Mouse (Mus musculus) midbrain, postnatal 0 days (tissue): ENCODE measurements around the gene Chil1. TPM values are rescaled to one million over a fixed set of nuclear protein-coding genes. Genes with fewer than 3 reads are reported as not detected.
A peak's percentile ranks its signal among the peaks of the same experiment; 100 is the strongest.

ENCODE experiments used
- ATAC-seq: fragments of 200-750 bp; cut with Nextera tagmentation; 2 replicates; pipeline ENCODE4 v1.8.0; 2017; ENCODE audit warnings: moderate number of reproducible peaks, mild to moderate bottlenecking, moderate TSS enrichment, moderate library complexity; ENCODE audit not compliant: low FRiP score
- DNase-seq: peaks from one replicate; pipeline ENCODE4 v3.0.0-alpha.2; 2015; ENCODE audit warnings: low spot score
- H3K27ac ChIP-seq: fragments of 300-500 bp; sonication (generic); 2 replicates; pipeline ENCODE4 v1.5.1; 2014; ENCODE audit warnings: low read depth, mild to moderate bottlenecking, low read length, mixed read lengths
- H3K27me3 ChIP-seq: fragments of 300-500 bp; sonication (generic); 2 replicates; pipeline ENCODE4 v1.6.1; 2014; ENCODE audit warnings: low read length, control low read depth, mixed read lengths; ENCODE audit not compliant: insufficient read depth
- H3K36me3 ChIP-seq: fragments of 300-500 bp; sonication (generic); 2 replicates; pipeline ENCODE4 v1.6.1; 2014; ENCODE audit warnings: low read length, control low read depth, mixed read lengths; ENCODE audit not compliant: insufficient read depth
- H3K4me1 ChIP-seq: fragments of 300-500 bp; sonication (generic); 2 replicates; pipeline ENCODE4 v1.6.1; 2014; ENCODE audit warnings: mild to moderate bottlenecking, control low read depth, antibody characterized with exemption, low read length, mixed read lengths; ENCODE audit not compliant: insufficient read depth
- H3K4me2 ChIP-seq: fragments of 300-500 bp; sonication (generic); 2 replicates; pipeline ENCODE4 v1.6.1; 2014; ENCODE audit warnings: low read depth, mild to moderate bottlenecking, low read length, mixed read lengths; ENCODE audit not compliant: poor library complexity, severe bottlenecking
- H3K4me3 ChIP-seq: fragments of 300-500 bp; sonication (generic); 2 replicates; pipeline ENCODE4 v1.5.1; 2014; ENCODE audit warnings: low read depth, mild to moderate bottlenecking, low read length, moderate library complexity
- H3K9ac ChIP-seq: fragments of 300-500 bp; sonication (generic); replicated peaks from 2 replicates; pipeline ENCODE4 v1.6.1; 2014; ENCODE audit warnings: mild to moderate bottlenecking, low read length, moderate library complexity, mixed read lengths; ENCODE audit not compliant: poor library complexity, severe bottlenecking
- H3K9me3 ChIP-seq: fragments of 300-500 bp; sonication (generic); 2 replicates; pipeline ENCODE4 v1.6.1; 2016; ENCODE audit warnings: low read length, control low read depth
- CTCF ChIP-seq: IDR thresholded peaks from 2 replicates; pipeline ENCODE4 v1.5.1; 2016; ENCODE audit warnings: antibody characterized with exemption, mild to moderate bottlenecking
- WGBS: fragments of 180-500 bp; shearing (Covaris S2); extraction: QIAGEN DNeasy Blood & Tissue Kit; methylation state at CpG from one replicate; pipeline ENCODE4 v1.1.7; 2014; 5-methylcytosine and 5-hydroxymethylcytosine counted together
- polyA plus RNA-seq: library from polyadenylated mRNA; unstranded; fragments of >200 nt; fragmentation: Nextera tagmentation; extraction: Ambion mirVana; gene quantifications from 2 replicates; pipeline ENCODE4 v1.2.1, GENCODE M21; 2015
- total RNA-seq: library from RNA; depleted of rRNA; stranded (reverse); fragments of >200 nt; gene quantifications from 2 replicates; pipeline ENCODE4 v1.2.3, GENCODE M21; 2014

Gene Chil1
- total and polyA plus RNA-seq, 2 experiments from 2014 or later = 3.0 TPM

GRCm38 (mm10) chr1:134197325-134197982, 15.5 kb downstream of the Chil1 start:
- Histone ChIP-seq H3K9ac (no peak overlapping the region), H3K36me3 (0 out of 2 replicates have a peak, but pooled peaks cover under 1% of the 10 kb centered on the region), H3K4me1 (peaks cover 7% of the 10 kb centered on the region), H3K27ac (no peak overlapping the region), H3K4me2 (no peak overlapping the region), H3K4me3 (no peak overlapping the region), H3K9me3 (no peaks in the 10 kb centered on the region), H3K27me3 (no peaks in the 10 kb centered on the region)
- TF ChIP-seq CTCF = 0 out of 2 replicates have a peak, but pooled peaks have one; percentile 14
- ATAC-seq = no peak
- WGBS = 82% methylated on average over 15 of the region's 15 CpGs
- DNase-seq = no peak

- WGBS = 64% methylated on average over 12 of the region's 12 CpGs
- Histone ChIP-seq H3K9ac (no peak overlapping the region), H3K4me1 (peaks cover 7% of the 10 kb centered on the region), H3K4me2 (no peak overlapping the region), H3K9me3 (no peaks in the 10 kb centered on the region), H3K36me3 (0 out of 2 replicates have a peak, but pooled peaks cover 3% of the 10 kb centered on the region), H3K27me3 (no peaks in the 10 kb centered on the region), H3K4me3 (no peak overlapping the region), H3K27ac (no peak overlapping the region)
- no peak for TF ChIP-seq CTCF
- peak; percentile 13 for DNase-seq
- ATAC-seq = no peak
Measured at GRCm38 (mm10) chr1:134198197-134198995, 16.4 kb downstream of the Chil1 start.

DNA sequence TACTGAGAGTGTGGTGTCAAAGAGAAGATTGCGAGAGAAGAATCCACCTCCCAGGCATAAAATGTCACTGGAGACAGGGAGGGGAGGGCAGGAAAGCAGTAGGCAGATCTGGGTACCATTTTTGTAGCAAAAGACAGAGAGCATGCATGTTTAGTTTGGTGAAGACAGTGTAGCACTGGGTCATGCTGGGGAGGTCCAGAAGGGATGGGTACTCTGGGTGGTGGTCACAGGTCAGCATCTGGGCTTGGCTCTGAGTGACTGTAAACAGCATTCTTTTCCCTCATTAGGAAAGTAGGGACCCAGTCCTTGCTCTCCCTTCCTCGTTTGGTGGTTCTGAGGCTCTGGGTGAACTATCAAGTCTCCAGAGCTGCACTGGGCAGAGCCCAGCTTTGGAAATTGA, 18.5 kb downstream of the Chil1 start:
- 72% methylated on average over 2 of the region's 2 CpGs for WGBS
- ATAC-seq (no peak), DNase-seq (no peak)
- no peak for TF ChIP-seq CTCF
- Histone ChIP-seq H3K9ac (no peak overlapping the region), H3K36me3 (0 out of 2 replicates have a peak, but pooled peaks cover 3% of the 10 kb centered on the region), H3K4me1 (peaks cover 7% of the 10 kb centered on the region), H3K27me3 (no peaks in the 10 kb centered on the region), H3K4me3 (no peak overlapping the region), H3K27ac (no peak overlapping the region), H3K9me3 (no peaks in the 10 kb centered on the region), H3K4me2 (no peak overlapping the region)

DNA sequence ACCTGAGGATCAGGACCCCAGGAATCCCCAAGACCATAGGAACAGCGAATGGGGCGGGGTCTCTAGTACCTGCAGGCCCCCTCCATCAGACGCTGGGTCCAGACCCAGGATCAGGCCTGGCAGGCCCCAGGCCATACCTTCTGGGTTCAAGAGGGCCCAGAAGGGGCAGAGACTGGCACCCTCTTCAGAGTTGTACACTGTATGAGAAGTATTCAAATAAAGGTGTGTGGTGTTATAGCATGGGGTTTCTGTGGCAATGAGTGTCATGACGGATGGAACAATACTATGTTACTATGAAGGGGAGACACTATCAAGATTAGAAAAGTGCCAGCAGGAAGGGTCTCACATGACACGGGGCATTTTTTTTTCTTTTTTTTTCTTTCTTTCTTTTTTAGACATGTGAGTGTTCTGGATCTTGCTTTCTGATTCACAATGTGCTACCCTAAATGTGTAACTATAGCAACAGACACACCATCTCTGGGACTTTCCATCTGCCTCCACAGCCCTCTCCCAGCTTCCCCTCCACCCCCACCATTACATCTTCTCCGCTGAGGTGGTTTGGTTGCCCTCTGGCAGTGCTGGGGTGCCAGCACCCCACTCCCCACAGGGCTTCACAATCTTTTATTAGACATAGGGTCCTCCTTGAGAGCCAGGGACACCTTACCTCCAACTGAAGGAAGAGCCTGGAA, 19.2 kb downstream of the Chil1 start:
- WGBS = 77% methylated on average over 6 of the region's 6 CpGs

GRCm38 (mm10) chr1:134201751-134202420, 19.9 kb downstream of the Chil1 start:
- TF ChIP-seq CTCF = peak; percentile 71
- H3K27ac ChIP-seq = no peak overlapping the region
- H3K4me2 ChIP-seq = no peak overlapping the region
- DNase-seq = peak; percentile 53
- whole genome bisulfite sequencing = 27% methylated on average over 3 of the region's 3 CpGs
- H3K27me3 ChIP-seq = no peaks in the 10 kb centered on the region
- H3K9me3 ChIP-seq = no peaks in the 10 kb centered on the region
- H3K4me1 ChIP-seq = peaks cover 7% of the 10 kb centered on the region
- no peak overlapping the region for H3K4me3 ChIP-seq
- no peak overlapping the region for H3K9ac ChIP-seq
- no peak for ATAC-seq
- 0 out of 2 replicates have a peak, but pooled peaks cover 3% of the 10 kb centered on the region for H3K36me3 ChIP-seq

More for the DNA sequence above, 19.2 kb downstream of the Chil1 start:
- Histone ChIP-seq H3K4me2 (no peak overlapping the region), H3K27me3 (no peaks in the 10 kb centered on the region), H3K4me3 (no peak overlapping the region), H3K9me3 (no peaks in the 10 kb centered on the region), H3K4me1 (peaks cover 7% of the 10 kb centered on the region), H3K9ac (no peak overlapping the region), H3K36me3 (0 out of 2 replicates have a peak, but pooled peaks cover 3% of the 10 kb centered on the region), H3K27ac (no peak overlapping the region)
- no peak for TF ChIP-seq CTCF
- no peak for ATAC-seq
- no peak for DNase-seq
